Mouse (Mus musculus): ENCODE data around the gene Prom1.
A peak's percentile ranks its signal among the peaks of the same experiment; 100 is the strongest.
"Not testable (repeated sequence)": the region's sequence is repeated elsewhere in the genome, so short reads cannot be mapped to it uniquely, and the experiment has no call there.

Prom1 gene

GRCm38 (mm10) chr5:44101231-44102110 lies at the start of gene Prom1:
TSS of gene Prom1 (minus strand) at chr5:44102032.
- DNase-seq (ENCODE audit: extremely low spot score), result peak; percentile 77

GRCm38 (mm10) chr5:44147732-44148131 lies 45.9 kb upstream of the Prom1 start:
- no peak for DNase-seq (ENCODE audit: extremely low spot score)

- no peak for DNase-seq (ENCODE audit: extremely low spot score)
Observed at GRCm38 (mm10) chr5:44146437-44147332, 44.9 kb upstream of the Prom1 start.

- DNase-seq (ENCODE audit: extremely low spot score), result no peak
Observed at GRCm38 (mm10) chr5:44143467-44144235, 41.8 kb upstream of the Prom1 start.

GRCm38 (mm10) chr5:44127487-44127886 lies 25.7 kb upstream of the Prom1 start:
- DNase-seq (ENCODE audit: extremely low spot score), result no peak

GRCm38 (mm10) chr5:44126574-44126973 lies 24.7 kb upstream of the Prom1 start:
- not testable (repeated sequence) for DNase-seq (ENCODE audit: extremely low spot score)

GRCm38 (mm10) chr5:44121390-44121789 lies 19.6 kb upstream of the Prom1 start:
- DNase-seq (ENCODE audit: extremely low spot score), result no peak

- no peak for DNase-seq (ENCODE audit: extremely low spot score)
Observed at GRCm38 (mm10) chr5:44113138-44113537, 11.3 kb upstream of the Prom1 start.

GRCm38 (mm10) chr5:44109121-44109520 lies 7.3 kb upstream of the Prom1 start:
- no peak for DNase-seq (ENCODE audit: extremely low spot score)

- DNase-seq (ENCODE audit: extremely low spot score), result no peak
Observed at GRCm38 (mm10) chr5:44108125-44108524, 6.3 kb upstream of the Prom1 start.

GRCm38 (mm10) chr5:44105192-44105591 lies 3.4 kb upstream of the Prom1 start:
- DNase-seq (ENCODE audit: extremely low spot score), result no peak

GRCm38 (mm10) chr5:44104686-44105085 lies 2.9 kb upstream of the Prom1 start:
- DNase-seq (ENCODE audit: extremely low spot score), result peak; percentile 20

GRCm38 (mm10) chr5:44104120-44104519 lies 2.3 kb upstream of the Prom1 start:
- DNase-seq (ENCODE audit: extremely low spot score), result no peak

- DNase-seq (ENCODE audit: extremely low spot score), result no peak
Observed at GRCm38 (mm10) chr5:44103121-44103520, 1.3 kb upstream of the Prom1 start.

GRCm38 (mm10) chr5:44100544-44101230 lies 1.1 kb downstream of the Prom1 start:
- DNase-seq (ENCODE audit: extremely low spot score), result peak; percentile 87

- no peak for DNase-seq (ENCODE audit: extremely low spot score)
Observed at GRCm38 (mm10) chr5:44100187-44100543, 1.7 kb downstream of the Prom1 start.

GRCm38 (mm10) chr5:44096996-44097395 lies 4.8 kb downstream of the Prom1 start:
- no peak for DNase-seq (ENCODE audit: extremely low spot score)

GRCm38 (mm10) chr5:44096106-44096505 lies 5.7 kb downstream of the Prom1 start:
- no peak for DNase-seq (ENCODE audit: extremely low spot score)

- DNase-seq (ENCODE audit: extremely low spot score), result no peak
Observed at GRCm38 (mm10) chr5:44095697-44096096, 6.1 kb downstream of the Prom1 start.

GRCm38 (mm10) chr5:44087034-44087433 lies 14.8 kb downstream of the Prom1 start:
- no peak for DNase-seq (ENCODE audit: extremely low spot score)

- DNase-seq (ENCODE audit: extremely low spot score), result no peak
Observed at GRCm38 (mm10) chr5:44085871-44086270, 16.0 kb downstream of the Prom1 start.

Data from embryo, embryonic 9.5 days (tissue).